Mouse (Mus musculus) T-helper 2 cell (primary cell): ENCODE measurements around the gene C1qtnf1.
"Not testable (repeated sequence)": the region's sequence is repeated elsewhere in the genome, so short reads cannot be mapped to it uniquely, and the experiment has no call there.

ENCODE experiments used
- in situ Hi-C: fragments of 300-600 bp; cut with MboI, MseI; formaldehyde crosslinking; loops from one replicate; pipeline ENCODE4 v1.15.1; 2025; ENCODE audit warnings: high pct_unique_total_duplicates

C1qtnf1 gene

GRCm38 (mm10) chr11:118427986-118428385, at the start of gene C1qtnf1:
Gene C1qtnf1 (plus strand): TSS chr11:118428203.
- in situ Hi-C loops: no loop called here

DNA sequence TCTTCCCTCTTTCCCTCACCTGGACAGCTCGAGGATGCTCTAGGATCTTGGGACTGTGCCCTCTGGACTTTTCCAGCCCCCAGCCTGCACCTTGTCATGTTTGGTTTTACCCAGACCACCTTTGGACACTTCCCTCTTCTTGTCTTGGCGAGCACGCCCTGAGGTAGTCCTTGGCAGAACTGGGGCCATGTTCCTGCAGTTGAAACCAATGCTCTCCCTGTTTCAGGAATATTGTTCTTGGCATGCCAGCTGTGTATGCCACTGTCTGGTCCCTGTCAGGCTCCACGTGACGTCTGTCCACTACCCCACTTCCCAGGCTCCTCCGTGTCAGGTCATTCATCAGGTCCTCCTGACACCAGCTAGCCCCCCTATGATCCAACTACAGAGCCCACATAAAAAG, 49.3 kb upstream of the C1qtnf1 start:
- in situ Hi-C loops: loop anchor here (5.0 kb wide), 1 partner anchor 51 kb away; no protein-coding TSS in a partner anchor

- in situ Hi-C loops: loop anchor here (5.0 kb wide), 1 partner anchor 52 kb away; no protein-coding TSS in a partner anchor
Observed at GRCm38 (mm10) chr11:118379251-118380009, 48.6 kb upstream of the C1qtnf1 start.

DNA sequence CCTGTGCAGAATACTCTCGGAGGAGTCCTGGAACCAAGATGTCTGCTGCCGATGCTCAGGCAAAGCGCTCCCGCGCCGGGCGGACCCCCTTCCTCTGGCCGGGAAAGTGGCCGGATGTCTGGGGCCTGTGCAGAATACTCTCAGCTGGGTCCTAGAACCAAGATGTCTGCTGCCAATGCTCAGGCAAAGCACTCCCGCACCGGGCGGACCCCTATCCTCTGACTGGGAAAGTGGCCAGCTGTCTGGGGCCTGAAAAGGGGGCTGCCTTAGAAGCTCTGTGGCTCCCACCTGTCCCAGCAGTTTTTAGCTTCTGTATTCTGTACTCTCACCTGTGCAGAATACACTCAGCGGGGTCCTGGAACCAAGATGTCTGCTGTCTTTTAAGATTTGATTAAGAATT, 40.2 kb upstream of the C1qtnf1 start:
- in situ Hi-C loops: not testable (repeated sequence)

DNA sequence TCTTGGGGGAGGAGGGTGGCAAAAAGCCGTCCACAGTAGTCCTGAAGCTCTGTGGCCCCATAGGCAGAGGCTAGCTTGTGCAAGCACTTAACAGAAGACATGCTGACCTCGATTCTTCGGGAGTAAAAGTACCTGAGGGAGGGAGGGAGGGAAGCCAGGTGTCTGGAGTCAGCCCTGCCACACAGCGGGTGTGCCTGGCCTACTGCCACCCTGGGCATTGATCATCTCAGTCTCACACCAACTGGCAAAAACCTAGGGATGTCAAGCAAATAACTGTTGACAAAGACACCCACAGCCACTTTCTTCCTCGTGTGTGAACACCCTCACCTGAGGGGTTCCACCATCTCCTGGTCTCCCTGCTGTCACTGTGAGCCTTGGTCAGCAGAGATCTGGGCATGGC, 34.0 kb upstream of the C1qtnf1 start:
- in situ Hi-C loops: no loop called here

DNA sequence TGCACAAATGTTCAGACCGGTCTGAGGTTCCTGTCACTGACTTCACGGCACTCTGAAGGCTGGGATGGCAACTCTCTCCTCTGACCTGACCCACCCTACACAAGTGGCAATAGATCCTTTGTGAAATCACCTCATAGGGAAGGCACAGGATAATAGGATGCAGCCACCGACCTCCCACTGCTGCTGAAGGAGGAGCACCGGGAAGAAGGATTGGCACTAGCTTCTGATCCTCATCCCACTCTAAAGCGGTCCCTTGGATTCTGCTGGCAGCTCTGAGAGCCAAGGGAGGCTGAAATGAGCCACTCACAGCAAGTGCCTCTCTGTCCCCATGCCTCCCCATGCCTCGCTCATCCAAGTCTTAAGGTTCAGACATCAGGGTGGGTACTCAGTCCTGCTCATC, 33.5 kb upstream of the C1qtnf1 start:
- in situ Hi-C loops: no loop called here

GRCm38 (mm10) chr11:118397806-118398530, 30.0 kb upstream of the C1qtnf1 start:
- in situ Hi-C loops: no loop called here

DNA sequence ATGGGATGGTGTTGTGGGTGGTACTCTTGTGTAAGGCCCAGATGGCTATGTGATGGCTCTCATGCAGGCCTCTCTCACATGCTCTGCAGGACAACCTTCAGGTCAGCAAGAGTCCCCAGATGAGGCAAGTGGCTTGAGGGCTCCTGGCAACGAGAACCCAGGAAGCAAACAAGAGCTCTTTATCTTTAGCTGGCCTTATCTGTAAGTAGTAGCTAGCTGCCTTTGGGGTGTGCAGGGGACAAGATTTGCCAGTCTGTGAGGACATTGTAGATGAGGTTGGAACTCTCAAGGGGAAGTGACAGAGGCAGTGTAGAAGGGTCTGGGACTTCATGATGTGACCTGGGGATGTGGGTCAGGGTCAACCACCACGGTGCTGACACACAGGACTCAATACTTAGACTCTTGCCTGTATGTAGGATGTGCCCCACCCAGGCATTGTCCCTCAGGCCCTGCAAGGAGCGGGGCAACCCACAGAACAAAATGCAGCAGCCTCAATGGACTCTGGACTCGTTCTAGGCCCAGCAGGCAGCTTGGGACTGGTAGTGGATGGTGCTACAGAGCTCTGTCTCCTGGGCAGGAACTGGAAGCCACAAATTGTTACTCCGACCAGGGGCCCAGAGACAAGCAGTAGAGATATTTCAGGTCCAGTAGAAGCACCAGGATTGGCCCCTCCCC, 28.0 kb upstream of the C1qtnf1 start:
- in situ Hi-C loops: loop anchor here (10.0 kb wide), 1 partner anchor 1835 kb away; the partner anchor contains the start of gene Bahcc1

DNA sequence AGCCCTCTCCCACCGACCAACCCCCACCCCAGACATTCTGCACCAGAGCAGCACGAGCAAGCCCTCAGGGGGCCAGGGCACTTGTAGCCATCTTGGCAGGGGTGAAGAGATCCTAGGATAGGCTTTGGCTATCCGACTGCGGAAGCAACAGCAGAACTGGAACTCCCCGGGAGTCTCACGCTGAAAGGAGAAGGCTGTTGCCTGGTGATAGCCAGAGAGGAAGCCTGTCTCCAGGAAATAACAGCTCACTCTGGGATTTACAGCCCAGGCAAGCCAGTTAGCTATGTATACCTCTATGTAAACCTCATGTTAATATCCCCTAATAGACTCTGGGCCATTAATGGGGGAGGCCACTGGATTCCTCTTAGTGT, 27.5 kb upstream of the C1qtnf1 start:
- in situ Hi-C loops: loop anchor here (10.0 kb wide), 1 partner anchor 1834 kb away; the partner anchor contains the start of gene Bahcc1

- in situ Hi-C loops: loop anchor here (10.0 kb wide), 1 partner anchor 1834 kb away; the partner anchor contains the start of gene Bahcc1
Observed at GRCm38 (mm10) chr11:118401195-118401594, 26.8 kb upstream of the C1qtnf1 start.

DNA sequence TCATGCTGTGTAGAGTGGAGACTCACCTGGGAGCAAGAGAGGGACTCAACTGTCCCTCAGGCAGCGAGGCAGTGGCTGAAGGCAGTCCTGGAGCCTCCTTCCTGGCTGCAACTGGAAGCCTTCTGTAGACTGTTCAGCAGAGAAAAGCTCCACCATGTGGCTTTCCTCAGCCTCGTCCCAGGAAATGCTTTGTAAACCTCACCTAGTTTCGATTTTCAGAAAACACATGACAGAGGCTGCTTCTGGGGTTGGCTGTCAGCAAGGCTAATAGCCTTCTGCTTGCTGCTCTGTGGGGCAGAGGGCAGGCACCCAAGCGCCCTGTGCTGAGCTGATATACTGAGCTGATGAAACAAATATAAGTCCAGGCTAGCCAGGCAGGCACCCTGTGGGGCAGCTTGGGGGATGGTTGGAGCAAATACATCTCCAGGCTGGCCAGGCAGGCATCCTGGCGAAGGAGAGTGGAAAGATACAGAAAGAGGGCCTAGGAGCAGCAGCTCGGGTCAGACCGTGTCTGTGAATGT, 26.2 kb upstream of the C1qtnf1 start, which contains the start of gene Lgals3bp:
Lgals3bp (minus strand) TSS at position 333 of the 521 bp plus-strand sequence.
- in situ Hi-C loops: loop anchor here (10.0 kb wide), 1 partner anchor 1833 kb away; the partner anchor contains the start of gene Bahcc1

GRCm38 (mm10) chr11:118403183-118403582, 24.8 kb upstream of the C1qtnf1 start:
- in situ Hi-C loops: loop anchor here (10.0 kb wide), 1 partner anchor 1832 kb away; the partner anchor contains the start of gene Bahcc1

- in situ Hi-C loops: loop anchor here (10.0 kb wide), 1 partner anchor 1831 kb away; the partner anchor contains the start of gene Bahcc1
Observed at GRCm38 (mm10) chr11:118403951-118404899, 23.8 kb upstream of the C1qtnf1 start.

- in situ Hi-C loops: loop anchor here (10.0 kb wide), 1 partner anchor 1829 kb away; the partner anchor contains the start of gene Bahcc1
Observed at GRCm38 (mm10) chr11:118405311-118405710, 22.7 kb upstream of the C1qtnf1 start.

GRCm38 (mm10) chr11:118406521-118406920, 21.5 kb upstream of the C1qtnf1 start:
- in situ Hi-C loops: loop anchor here (10.0 kb wide), 1 partner anchor 1828 kb away; the partner anchor contains the start of gene Bahcc1

- in situ Hi-C loops: loop anchor here (10.0 kb wide), 1 partner anchor 1827 kb away; the partner anchor contains the start of gene Bahcc1
Observed at GRCm38 (mm10) chr11:118407318-118407910, 20.6 kb upstream of the C1qtnf1 start.

DNA sequence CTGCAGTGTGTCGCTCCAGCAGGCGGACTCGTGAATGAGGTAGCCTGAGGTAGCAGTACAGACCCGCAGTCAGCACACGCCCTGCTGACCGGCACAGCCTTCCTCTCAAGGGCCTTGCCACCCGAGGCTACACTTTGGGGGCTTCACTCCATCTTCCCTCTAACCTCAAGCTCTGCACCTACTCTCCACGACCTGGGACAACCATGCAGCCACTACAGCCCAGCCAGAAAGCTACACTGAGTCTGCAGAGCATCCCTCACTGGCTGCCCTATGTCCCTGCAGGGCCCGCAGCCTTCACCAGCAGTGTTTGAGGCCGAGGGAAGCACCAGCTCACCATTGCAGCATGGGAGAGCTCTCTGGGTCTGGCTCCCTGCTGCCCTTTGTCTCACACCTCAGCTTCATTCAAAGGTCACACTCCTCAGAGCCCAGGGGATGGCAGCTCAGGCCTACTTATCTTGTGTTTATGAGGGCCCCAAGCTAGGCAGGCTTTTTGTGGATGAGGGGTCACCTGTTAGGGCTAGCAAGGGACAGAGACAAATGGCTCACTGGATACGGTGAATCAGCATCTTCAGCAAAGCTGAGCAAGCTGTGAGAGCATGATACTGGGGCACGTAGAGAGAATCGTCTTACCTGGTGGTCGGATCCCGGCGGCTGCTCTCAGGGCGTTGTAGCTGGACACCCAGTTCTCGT, 19.8 kb upstream of the C1qtnf1 start:
- in situ Hi-C loops: loop anchor here (10.0 kb wide), 1 partner anchor 1827 kb away; the partner anchor contains the start of gene Bahcc1
